Mouse (Mus musculus): ENCODE measurements around the gene Nrcam. TPM values are rescaled to one million over a fixed set of nuclear protein-coding genes. Genes with fewer than 3 reads are reported as not detected.

Gene Nrcam
- polyA plus RNA-seq, 2 experiments from 2014 or later, result not detected

DNA sequence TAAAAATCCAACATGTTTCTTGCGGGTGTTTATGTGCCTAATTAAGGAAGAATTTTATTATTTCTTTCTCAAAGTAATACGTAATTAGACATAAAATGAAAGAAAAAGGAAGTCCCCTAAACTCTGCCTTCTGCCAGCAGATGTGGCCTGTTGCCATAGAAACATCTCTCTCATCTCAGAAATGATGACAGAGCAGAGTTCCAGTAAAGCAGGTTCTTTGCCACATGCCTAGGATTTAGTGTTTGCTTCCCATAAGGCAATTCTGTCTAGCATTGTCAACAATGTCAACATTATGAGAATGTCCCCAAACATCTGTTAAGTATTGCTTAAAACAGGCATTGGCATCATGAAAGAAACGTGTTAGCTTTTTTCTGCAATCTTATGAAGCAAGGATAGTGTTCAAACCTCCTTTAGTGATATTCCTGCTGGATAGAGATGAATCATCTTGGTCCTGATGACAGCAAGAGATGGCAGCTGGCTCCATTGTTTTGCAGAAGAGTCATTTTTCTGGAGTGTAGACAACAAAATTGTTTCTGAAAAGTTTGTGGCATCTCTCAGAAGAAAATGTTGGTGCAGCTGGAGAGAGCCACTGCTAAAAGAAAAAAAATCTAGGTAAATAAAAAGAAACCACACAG lies 42.5 kb downstream of the Nrcam start:
- no peak for ATAC-seq

DNA sequence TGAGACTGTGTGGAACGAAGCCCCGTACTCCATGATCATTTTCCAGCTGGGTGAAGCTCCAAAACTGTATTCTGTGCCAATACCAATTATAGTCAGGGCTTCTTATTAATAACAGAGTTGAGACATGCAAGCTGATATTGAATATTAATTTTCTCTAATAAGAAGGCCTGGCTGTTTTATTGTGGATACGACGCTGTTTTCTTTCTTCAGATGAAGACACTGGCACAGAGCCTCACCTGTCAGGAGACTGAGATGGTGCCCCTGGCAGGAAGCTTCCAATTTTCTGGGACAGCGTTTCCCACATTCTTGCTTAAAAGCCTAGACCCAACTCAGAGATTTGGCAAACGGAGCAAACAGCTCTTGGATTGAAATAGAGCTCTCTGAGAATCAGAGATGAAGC lies 47.3 kb downstream of the Nrcam start:
- no peak for ATAC-seq

DNA sequence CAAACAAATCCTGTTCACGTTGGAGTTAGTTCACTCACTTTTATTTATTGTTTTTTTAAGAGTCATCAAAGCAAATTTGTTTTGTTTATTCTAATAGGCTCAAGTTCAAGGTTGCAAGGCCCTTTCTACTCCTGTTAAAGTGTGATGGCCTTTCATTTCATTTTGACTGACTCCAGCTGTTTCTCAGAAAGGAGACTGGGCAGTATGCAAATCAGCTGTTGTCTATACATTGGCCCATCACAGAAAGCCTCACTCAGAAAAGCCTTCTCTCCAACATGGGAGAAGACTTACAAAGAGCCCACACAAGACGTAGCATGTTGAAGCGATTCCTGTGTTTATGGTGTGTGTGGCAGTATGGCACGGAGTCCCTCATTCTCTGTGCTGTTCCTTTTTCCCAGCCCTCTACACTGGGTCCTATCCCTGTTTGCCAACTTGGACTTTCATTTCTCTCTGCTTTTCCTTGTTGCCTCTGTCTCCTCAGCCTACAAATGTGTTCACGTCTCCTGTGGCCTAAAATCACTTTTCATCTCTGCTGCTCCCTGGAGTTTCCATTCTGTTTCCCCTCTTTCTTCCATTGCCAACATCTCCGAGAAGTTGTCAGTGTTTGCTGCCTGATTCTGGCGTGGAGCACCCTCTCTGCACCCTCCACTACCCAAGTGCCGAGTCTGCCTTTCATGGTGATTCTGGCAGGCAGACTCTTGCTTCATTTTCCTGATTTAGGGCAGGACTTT lies 49.9 kb downstream of the Nrcam start:
- ATAC-seq, result no peak

DNA sequence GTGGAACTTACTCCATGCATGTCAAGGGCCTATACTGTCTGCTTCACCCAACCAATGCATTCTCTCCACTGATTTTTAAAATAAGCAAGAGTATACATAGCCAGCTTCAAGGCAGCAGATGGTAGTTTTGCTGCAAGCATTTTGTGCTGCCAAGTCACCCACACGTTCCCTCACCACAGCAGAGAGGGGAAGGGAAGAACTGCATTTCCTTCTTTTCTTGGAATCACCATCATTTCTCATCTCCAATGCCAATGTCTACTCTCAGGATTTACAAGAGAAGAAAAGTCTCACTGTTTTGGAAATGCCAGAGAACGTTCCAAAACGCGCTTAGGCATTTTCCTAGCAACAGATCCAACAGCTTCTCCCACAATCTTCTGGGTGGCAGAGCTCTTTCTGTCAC lies 52.1 kb downstream of the Nrcam start:
- ATAC-seq, result no peak

DNA sequence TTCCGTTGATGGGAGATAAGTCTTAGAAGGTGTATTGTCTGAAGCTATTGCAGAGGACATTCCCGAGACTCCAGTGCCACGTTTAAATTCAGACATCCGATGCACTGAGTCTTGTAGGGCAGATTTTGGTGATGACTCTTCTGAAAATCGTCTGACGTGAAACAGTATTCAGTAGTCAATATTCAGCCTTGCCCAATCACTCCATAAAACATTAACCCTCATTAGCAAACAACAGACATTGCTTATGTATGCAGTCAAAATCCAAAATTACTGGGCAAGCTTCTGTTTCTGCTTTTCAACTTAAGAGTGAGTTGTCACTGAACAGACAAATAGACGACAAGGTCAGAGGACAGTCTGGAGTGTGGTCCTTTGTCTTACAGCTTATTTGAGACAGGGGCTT lies 57.7 kb downstream of the Nrcam start:
- no peak for ATAC-seq

DNA sequence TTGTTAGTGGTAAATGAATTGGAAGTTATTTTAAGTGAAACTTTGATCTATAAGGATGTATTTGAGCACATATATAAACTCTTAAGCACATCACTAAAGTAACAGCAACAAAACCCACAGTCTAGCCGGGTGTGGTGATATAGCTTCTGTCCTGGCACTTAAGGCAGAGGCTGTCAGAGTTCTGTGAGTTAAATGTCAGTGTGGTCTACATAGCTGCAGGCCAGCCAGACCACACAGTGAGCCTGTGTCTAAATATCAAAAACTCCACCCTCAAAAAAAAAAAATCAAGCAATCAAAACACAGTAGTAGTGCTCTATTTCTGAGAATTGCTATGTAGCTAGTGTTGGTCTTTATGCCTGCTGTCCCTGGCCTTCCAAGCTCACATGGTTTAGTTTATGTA lies 59.5 kb downstream of the Nrcam start:
- no peak for ATAC-seq

DNA sequence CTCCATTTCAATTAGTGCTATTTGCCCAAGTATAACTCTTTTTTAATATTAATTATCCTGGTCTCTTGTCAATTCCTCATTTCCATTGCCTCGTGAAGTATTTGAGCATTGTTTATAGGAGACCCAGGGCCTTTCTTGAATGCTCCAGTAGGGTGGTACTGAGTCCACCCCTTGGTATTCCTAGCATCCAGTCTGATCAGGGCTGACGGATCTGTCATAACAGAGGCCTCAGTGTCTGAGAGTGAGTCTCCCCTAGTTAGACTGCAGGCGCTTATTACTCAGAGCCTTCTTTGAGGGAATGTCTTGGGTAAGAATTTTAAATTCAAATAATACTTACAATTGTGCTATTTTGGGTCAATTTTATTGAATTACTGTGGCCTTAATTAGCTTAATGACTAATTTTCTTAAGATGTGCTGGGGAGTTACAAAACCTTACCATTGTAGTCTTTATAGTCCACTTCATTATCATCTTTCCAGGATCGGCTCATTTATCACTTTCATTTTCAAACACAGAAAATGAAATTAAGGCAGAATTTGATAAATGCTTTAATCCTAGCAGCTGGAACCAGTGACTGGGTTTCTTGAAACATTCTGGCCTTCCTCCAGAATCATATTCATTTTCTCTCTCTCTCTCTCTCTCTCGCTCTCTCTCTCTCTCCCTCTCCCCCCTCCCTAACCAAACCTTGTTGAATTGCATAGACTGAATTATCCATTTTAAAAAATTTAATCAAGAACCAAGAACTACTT lies 61.9 kb downstream of the Nrcam start:
- no peak for ATAC-seq

DNA sequence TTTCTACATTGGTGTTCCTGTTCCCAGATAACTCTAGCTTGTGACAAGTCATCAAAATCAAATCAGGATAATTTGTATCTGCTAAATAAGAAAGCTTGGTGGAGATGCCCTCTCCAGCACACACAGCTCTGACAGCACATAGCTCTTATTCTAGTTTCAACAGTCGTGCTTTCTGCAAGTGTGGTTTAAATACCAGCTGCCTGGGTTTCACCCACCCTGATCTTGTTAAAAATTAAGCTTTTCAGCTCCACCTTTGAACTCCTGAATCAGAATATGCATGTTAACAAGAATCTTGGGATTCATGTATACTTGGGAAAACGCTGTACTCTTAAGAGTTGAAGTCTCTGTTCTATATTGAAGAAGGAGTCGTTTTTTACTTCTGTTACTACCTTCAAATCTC lies 66.2 kb downstream of the Nrcam start:
- ATAC-seq, result no peak

DNA sequence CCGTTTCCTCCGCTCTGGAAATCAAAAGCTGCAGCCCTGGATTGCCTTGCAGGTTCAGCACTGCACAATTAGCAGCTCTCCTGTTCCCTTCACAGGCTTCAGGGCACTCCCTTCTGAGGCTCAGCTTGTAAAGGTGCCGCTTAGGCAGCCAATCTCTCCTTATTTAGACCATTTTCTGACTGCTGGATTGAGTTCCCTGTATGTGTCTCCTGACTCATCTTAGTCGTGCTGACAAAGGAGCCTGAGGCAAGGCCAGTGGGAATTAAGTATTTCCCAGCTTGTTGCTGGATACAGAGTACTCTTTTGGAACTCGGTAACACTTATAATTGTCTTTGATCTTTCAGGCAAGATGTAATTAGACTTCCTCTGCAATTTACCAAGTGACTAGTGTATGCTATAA lies 69.1 kb downstream of the Nrcam start:
- no peak for ATAC-seq

DNA sequence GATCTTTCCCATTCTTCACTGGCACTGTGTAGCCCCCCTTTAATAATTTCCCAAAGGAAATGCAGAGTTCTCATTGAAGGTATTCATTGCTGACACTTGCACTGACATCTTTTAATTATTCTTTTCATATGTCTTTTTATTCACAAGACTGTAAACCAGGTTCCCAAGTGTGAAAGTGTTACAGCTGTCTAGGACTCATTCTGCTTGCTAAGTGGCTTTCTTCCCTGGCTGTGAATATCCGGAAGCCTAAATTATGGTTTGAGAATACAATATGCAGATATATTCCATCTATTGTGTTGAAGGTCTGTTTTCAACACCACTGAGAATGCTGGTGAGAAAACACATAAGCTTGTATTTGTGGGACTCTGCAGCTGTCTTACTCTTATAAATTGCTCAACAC lies 73.4 kb downstream of the Nrcam start:
- no peak for ATAC-seq

DNA sequence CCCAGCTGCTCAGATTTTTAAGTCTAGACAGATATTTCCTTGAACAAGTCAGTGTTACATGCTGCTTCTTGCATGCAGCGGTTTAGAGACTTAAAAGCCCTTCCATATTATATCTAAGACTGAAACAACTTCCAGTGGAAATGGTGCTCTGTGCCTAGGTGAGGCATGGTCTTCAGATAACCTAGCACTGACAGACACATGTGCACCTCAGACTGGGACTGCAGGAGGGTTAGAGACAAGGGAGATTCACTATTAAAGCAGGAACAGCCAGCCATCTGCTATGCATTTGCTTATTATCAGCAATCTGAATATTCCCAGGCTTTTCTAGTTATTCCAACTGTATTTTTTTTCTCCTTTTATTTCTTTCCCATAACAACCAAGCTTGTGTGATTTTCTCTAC lies 74.6 kb downstream of the Nrcam start:
- no peak for ATAC-seq

DNA sequence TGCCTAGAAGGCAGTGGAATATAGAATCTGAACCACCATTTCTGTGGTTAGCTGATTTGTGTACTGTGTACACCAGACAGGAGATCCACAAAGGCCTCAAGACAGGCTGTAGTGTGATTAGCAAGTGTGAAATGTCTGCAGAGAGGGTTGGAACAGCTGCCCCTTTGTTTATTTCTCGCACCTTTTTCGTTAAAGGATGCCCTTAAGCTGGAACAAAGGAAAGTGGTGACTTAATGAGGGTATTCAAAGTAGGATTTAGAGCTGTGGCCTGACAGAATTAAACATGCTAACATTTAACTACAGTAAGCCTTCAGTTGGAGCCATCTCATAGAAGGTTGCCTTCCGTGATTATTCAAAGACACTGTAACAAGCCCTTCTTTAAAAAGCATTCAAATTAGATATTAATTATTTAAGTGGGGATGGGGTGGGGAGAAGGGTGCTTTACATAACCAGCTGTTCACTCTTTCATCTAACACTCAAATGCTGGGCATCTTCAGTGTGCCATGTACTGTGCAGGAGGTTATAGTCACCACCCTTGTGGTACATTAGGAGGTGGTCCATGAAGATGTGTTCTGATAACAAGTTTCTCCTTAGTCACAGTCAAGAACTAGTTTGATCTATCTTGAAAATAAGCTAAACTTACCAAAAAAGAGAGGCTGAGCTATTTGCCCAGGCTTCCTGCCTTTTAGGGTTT lies 75.2 kb downstream of the Nrcam start:
- ATAC-seq, result no peak

DNA sequence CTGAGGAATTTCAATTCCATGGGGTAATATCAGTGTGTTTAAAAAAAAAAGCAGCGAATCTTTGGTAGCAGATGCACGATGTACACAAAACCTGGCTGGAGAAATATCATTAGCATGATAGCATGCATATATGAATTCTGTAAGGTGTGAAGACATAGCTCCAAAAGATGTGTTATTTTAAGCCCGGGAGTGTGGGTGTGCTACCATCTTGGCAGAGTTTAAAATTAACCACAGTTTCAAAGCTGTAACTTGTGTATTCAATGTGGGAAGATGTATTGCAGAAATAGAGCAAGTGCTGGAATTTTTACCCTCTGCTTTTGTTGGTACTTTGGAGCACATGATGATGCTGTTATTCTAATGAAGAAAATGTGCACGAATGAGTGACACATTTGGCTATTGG lies 81.1 kb downstream of the Nrcam start:
- no peak for ATAC-seq

DNA sequence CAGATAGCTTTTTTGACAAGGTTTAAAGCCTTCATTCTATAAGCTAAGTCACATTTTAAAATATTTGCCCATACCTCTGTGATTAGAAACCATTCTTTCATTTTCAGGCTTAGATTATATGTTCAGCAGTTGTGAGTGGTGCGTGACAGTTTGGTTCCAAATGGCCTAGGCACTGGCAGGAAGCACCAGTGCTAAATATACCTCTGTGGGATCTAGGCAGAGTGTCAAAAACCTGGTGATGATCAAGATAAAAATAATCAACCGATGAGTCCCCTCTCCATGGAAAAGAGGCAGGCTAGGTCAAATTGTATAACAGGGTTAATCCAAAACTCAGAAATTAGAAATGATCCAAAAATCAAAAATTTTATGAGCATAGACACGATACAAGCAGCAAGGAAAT lies 82.3 kb downstream of the Nrcam start:
- ATAC-seq, result no peak

DNA sequence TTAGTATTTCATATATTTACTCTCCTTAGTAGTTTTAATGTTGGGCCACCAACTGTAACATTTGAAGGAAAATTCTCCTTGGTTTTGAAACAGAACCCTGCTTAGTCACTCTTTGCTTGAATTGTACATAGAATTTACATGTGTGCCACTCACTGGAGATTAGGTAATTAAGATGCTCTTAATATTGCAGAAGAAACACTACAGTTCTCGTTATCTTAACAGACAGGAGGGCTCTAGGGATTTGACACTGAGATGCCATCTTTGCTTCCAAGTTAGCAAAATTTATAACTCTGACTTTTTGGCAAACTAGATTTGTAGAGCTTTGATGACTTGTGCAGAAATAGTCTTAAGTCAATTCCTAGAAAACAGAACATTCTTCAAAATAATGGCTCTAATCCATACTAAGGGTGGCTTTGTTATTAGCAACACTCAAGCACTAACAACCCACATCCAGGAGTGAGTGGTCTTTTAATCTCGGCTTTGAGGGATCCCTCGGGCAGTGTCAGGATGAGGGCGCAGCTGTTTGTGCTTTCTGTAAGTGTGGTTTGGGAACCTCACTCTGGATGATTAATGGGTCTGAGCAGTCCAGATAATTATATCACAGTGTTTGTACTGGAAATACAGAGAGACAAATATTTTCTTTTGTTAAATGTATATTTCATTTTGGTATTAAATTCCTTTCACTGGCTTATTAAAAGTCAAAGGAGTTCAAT lies 93.6 kb downstream of the Nrcam start:
- ATAC-seq, result no peak

DNA sequence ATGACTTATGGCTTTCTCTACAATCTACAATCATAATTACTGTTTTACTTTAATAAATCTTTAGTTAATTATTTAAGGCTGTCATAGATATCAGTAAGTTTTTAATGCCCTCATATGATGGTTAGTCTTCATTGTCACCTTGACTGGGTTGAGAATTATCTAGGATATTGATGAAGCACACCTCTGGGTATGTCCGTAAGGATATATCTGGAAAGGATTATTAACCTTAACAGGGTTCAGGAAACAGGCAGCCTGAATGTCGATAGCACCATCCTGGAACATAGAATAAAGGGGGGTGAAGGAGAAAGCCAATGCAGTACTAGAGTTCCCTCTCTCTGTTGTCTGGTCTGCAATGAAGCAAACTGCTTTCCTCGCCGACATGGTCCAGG lies 94.2 kb downstream of the Nrcam start:
- no peak for ATAC-seq

DNA sequence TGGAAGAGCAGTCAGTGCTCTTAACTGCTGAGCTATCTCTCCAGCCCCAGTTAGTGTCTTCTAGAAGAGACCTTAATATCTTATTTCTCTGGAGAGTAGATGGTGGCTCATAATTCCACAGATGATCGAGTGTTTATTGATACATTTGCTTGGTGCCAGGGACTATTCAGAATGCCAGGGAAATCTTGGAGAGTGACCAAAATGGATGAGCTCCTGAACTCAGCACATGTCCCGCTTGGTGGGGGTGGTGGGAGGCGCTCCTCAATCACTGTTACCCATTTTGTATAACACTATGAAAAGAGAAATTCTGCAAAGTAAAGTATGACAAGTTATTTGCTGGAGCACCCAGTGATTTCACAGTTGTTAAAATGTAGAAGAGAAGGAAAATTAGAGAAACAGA lies 95.3 kb downstream of the Nrcam start:
- no peak for ATAC-seq

DNA sequence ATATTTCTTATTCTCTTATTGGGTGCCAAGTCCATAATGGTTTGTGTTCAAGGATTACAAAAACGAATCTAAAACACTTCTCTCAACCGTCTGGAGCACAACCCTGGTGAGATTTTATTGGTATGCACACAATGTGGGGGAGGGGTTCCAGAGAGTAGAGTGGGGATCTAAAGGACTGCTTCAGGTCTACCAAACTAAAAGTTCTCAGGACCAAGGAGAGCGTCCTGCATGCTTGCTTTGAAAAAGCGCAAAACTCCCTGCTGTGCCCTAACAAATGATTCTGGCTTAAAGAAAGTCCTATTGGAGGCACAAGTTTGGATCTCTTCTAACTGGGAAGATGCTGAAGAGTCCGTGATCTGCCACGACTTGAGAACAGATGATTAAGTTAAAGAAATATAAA lies 96.4 kb downstream of the Nrcam start:
- no peak for ATAC-seq

DNA sequence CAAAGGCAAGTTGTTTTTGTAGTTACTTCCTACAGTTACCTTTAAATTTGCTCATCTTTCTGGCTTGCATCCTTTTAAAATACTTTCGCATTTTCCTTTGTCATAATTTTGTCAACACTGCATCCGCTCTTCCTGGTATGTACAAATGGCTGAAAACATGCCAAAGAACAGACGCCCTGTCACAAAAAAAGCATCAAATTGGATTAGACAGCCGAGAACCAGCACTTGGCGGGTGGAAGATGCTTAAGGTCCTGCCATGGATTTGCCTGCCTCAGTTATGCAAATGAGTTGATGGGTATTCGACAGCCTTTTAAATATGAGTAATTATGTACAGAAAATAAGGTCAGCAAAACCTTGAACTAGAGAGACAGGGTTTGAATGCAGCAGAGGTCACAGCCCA lies 101.7 kb downstream of the Nrcam start:
- ATAC-seq, result no peak

DNA sequence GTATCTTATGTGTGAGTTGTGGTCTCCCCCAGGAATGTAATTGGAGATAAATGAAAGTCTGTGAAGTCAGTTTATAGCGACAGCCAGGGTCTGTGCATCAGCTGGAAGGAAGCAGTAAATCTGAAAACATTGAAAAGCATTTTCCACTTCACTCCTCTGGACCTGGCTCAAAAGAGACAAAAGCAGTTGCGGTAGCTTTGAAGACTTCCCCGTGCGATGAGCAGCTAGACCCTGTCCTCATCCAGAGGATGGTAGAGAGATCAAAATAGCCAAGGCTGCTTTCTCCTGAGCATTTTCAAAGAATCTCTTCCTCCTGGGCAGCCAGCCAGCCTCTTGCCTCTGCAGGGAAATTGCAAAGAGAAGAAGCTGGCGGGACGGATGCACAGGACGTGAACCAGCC lies 102.3 kb downstream of the Nrcam start:
- no peak for ATAC-seq

DNA sequence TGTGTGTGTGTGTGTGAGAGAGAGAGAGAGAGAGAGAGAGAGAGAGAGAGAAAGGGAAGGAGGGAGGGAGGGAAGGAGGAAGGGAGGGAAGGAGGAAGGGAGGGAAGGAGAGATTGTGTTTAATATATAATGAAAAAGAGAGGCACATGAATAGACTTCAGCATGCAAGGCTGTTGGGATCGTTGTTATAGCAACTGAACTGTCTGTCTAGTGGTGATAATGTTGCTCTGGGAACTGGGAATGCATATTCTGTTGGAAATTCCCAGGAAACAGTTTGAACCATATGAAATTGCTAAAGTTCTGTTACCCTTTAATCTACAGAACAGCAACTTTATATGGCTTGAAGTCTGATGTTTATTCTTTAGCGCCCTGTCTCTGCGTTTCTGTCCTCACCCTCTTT lies 104.0 kb downstream of the Nrcam start:
- no peak for ATAC-seq

DNA sequence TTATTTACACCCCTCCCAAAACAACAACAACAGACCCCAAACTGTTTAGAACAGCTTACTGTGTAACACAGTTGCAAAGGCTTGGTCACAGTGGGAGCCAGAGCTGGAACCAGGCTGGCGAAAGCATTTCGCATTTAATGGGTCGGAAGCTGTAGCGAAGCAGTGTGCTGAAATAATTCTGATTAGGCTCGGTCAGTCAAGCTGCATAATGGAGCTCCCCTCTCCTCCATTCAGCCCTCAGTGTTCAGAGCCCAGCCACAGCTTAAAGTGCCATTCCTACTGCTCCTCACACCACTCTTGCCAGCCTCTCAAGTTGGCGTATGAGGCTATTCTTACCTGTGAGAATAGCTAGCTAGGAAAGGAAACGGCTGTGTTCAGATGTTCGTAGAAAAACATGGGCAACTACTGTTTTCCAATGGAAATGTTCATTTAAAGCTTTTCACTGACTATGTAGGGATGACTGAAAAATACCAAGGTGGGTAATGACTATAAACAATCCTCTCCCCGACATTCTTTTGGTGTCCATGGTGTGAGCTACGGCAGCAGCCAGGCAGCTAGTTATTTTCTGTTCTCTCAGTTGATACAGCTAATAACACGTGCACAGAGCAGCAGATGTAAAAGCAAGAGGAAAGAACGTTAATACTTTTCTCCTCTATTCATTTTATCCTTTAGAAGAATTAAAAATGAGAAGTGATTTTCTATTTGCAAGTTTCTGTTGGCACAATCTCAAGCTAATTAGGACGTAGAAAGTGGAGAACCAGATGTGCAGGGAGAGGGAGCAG lies 108.6 kb downstream of the Nrcam start:
- ATAC-seq, result no peak

Measured in CD4-positive, CD25-positive, alpha-beta regulatory T cell, adult 4 months (primary cell).